Mouse (Mus musculus) cerebellum, adult 11 months (tissue): ENCODE data around the gene Srgap3.
"Not testable (repeated sequence)": the region's sequence is repeated elsewhere in the genome, so short reads cannot be mapped to it uniquely, and the experiment has no call there.

Source experiments
- DNase-seq: peaks from one replicate; pipeline ENCODE4 v3.0.0; 2022

Gene Srgap3

DNA sequence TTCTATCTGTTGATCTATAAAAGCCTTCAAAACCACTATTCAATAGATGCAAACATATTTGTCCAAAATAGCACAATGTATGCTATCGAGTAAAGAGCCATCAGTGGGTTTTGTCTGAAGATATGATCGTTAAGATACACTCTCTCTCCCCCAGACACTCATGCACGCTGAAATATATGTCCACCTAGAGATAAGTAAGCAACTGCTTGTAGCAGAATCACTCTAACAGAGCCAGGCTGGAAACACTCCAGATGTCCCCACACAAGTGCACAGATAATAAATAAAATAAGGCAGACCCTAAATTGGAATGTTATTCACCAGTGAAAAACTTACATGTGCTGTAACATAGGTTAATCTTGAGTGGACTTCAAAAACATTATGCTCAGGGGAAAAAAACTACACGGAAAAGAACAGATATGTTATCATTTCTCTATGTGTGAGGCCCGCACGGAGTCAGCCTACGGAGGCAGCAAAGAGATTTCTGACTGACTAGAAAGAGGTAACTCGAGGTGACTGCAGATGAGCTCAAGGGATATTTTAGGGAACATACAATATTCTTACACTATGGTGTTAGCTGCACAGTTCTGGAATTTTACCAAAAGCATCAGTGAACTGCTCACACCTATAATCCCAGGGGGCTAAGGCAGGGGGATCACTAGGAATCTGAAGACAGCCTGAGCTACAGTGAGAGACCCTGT is 39.0 kb downstream of the Srgap3 start:
- DNase-seq = no peak

DNA sequence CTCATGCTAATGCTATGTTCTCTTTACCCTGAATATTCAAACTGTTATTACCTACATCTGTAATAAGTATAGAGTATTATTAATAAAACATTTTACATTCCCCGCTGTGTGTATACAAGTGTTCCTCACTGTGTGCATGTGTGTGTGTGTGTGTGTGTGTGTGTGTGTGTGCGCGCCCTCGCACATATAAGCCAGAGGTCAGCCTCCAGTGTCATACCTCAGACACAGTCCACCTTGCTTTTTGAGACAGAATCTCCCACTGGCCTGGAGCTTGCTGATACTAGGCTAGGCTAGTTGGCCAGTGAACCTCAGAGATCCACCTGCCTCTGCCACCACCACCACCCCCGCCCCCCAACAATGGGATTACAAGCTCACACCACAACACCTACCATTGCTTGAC is 43.3 kb downstream of the Srgap3 start:
- no peak for DNase-seq

DNA sequence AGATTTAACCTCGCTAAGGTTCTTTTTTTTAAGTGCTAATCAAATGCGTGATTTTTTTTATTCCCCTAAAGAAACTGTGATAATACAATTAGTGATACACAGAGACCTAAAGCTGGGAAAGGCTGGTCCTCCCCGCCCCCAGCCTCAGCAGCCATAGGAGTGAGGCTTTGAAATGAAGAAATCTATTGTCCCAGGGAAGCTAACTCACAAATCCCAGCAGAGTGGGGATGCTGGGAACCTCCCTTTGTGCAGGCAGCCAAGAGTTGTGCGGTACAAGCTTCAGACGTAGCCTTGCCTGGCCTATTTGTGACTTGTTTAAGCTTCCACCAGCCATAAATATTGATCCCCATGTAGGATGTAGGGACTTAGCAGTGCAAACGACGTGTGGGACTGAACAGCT is 43.8 kb downstream of the Srgap3 start:
- no peak for DNase-seq

DNA sequence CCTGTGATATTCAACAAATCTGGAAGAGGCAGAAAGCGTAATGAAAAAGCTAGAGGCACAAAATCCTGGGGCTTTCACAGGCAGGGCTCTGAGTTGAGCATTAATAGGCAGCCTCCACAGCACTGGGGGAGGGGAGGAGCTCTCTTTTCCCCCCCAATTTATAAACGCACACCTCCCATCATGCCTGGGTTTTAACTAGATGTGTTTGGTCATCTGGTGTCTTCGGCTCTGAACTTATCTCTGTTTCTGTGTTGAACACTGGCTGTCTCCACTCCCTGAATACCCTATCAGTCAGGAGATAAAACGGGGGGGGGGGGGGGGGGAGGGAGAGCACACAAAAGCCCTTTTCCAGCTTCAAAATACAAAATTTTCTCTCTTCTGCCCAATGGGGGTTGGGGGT is 44.3 kb downstream of the Srgap3 start:
- DNase-seq = no peak

GRCm38 (mm10) chr6:112900306-112900705 is 46.8 kb downstream of the Srgap3 start:
- no peak for DNase-seq

GRCm38 (mm10) chr6:112899711-112900110 is 47.4 kb downstream of the Srgap3 start:
- DNase-seq = no peak

- DNase-seq = no peak
These were observed 47.8 kb downstream of the Srgap3 start for GRCm38 (mm10) chr6:112899276-112899675.

- DNase-seq = no peak
These were observed 48.6 kb downstream of the Srgap3 start for GRCm38 (mm10) chr6:112898435-112898834.

GRCm38 (mm10) chr6:112896372-112896771 is 50.7 kb downstream of the Srgap3 start:
- no peak for DNase-seq

- DNase-seq = no peak
These were observed 56.7 kb downstream of the Srgap3 start for GRCm38 (mm10) chr6:112890331-112890751.

- DNase-seq = no peak
These were observed 63.4 kb downstream of the Srgap3 start for GRCm38 (mm10) chr6:112883588-112884135.

- DNase-seq = no peak
These were observed 67.0 kb downstream of the Srgap3 start for GRCm38 (mm10) chr6:112880048-112880534.

GRCm38 (mm10) chr6:112879154-112879553 is 67.9 kb downstream of the Srgap3 start:
- peak; percentile 57 for DNase-seq

DNA sequence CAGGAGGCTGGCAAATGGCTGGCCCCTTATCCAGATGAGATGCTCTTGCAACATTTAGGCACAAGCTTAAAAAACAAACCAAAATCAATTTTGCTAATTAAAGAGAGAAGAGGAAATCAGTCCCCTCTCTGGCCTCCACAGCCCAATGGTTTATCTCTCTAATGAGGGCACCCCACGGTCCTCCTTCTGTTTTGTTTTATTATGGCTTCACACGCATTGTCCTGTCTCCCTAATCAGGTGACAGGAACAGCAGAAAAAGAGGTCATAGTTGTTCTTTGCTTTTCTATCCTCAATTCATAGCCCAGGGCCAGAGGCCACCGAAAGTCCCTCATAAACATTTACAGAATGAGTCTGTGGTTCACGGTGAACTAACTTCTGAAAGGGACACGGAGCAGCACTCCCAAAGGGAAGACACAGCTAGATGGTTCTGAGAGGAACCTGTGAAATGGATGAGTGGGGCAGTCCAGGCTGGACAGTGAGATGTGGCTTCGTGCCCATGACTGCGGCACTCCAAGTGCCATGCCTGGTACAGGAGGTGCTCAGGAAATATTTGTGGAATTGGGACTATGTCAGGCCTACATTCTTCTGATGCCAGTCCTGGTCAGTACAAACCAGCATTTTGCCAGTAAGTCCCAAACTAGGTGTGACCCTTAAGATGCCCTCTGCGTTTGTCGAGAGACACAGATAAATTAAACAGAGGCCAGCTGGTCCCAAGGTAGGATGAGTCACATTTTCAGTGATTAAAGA is 73.8 kb downstream of the Srgap3 start:
- DNase-seq = peak; percentile 76

DNA sequence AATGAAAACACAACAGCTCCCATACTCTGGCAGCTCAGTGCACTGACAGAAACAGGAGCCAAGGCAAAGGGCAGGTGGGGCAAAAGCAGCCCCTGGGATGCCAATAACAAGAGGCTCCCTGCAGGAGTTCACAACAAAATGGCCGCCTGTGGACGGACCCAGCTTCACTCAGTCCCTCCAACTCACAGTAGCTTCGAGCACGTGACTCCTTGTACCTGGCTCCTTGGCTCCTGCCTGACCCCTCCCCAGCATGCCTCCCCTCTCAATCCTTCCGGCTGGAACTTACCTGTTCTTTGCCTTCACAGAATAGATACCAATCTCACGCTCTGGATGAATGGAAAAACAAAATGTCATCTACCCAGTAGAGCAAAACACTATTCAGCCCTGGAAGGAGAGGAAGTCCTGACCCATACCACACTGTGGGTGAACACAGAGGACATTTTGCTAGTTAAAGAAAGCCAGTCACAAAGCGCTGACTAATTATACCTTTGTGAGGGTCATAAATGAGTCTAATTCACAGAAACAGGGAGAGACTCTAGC is 75.8 kb downstream of the Srgap3 start:
- DNase-seq = no peak

- no peak for DNase-seq
These were observed 78.7 kb downstream of the Srgap3 start for GRCm38 (mm10) chr6:112868197-112868957.

DNA sequence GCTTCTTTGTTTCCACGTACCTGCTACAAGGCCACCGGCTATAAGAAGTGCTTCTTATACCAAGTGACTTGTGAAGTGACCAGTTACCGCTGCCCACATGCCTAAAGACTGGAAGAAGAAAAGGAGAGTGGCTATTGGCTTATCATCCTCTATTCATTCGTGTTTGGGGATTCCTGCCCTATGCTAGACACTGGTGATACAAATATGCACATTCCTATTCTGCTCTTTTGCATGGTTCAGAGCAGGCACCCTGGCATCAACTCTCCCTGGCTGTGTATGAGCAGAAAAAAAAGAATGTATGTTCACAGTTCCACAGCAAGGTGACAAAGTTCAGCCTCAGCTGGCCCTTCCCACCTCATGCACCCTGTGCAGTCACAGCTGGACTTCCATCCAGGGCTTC is 81.0 kb downstream of the Srgap3 start:
- no peak for DNase-seq

DNA sequence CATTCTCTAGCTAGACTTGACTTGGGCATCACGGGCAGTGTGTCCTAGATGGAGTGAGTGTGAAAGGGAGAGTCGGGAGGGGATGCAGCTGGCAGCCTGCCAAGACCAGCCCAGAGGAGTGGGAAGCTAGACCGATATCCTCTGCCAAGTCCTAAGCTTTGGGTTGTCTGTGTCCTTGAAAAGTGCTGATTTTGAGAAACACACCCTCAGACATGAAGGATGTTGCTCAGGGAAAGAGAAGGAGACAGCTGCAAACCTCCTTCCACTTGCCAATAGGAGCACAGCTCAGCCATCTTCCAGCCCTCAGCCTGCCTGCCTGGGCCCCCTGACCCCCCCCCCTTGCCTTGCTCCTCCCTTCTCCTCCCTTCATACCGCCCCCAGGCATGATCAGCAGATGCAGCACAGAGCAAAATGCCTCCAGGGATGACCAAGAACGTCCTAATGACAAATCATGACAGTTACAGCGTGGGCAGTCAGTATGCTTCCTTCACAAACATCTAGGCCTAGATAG is 82.0 kb downstream of the Srgap3 start:
- no peak for DNase-seq

GRCm38 (mm10) chr6:112862465-112862864 is 84.6 kb downstream of the Srgap3 start:
- no peak for DNase-seq

GRCm38 (mm10) chr6:112861351-112862297 is 85.4 kb downstream of the Srgap3 start:
- peak; percentile 63 for DNase-seq

DNA sequence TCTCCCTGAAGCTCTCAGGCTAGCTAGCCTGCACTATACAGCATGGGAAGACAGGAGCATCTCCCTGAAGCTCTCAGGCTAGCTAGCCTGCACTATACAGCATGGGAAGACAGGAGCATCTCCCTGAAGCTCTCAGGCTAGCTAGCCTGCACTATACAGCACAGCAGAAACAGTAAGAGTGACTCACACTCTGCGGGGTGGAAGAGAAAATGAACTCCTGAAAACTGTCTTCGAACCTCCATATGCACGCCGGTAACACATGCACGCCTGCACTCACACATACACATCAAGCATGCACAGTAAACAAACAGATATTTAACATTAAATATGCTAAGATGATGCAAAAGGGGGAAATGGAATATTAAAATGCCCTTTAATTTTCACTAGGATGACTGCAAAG is 86.8 kb downstream of the Srgap3 start:
- DNase-seq = not testable (repeated sequence)
